Mouse (Mus musculus) embryonic facial prominence, embryonic 11.5 days (tissue): ENCODE results near the gene Vtn. TPM values are rescaled to one million over a fixed set of nuclear protein-coding genes. Genes with fewer than 3 reads are reported as not detected.

ENCODE experiments used
- ATAC-seq: fragments of 200-750 bp; cut with Nextera tagmentation; replicated peaks from 2 replicates; pipeline ENCODE4 v1.8.0; 2017; ENCODE audit warnings: low read depth; ENCODE audit not compliant: insufficient number of reproducible peaks, low FRiP score, low TSS enrichment
- DNase-seq: peaks from one replicate; pipeline ENCODE4 v3.0.0-alpha.2; 2015; ENCODE audit warnings: low spot score
- H3K27ac ChIP-seq: fragments of 300-500 bp; sonication (generic); replicated peaks from 2 replicates; pipeline ENCODE4 v1.5.1; 2014; ENCODE audit warnings: mild to moderate bottlenecking, low read depth, low read length, control low read depth
- H3K27me3 ChIP-seq: fragments of 300-500 bp; sonication (generic); 2 replicates; pipeline ENCODE4 v1.6.1; 2014; ENCODE audit warnings: mild to moderate bottlenecking, low read length, moderate library complexity, mixed read lengths; ENCODE audit not compliant: control insufficient read depth, insufficient read depth
- H3K36me3 ChIP-seq: fragments of 300-500 bp; sonication (generic); replicated peaks from 2 replicates; pipeline ENCODE4 v1.6.1; 2014; ENCODE audit warnings: low read depth, mild to moderate bottlenecking, low read length, moderate library complexity, mixed read lengths; ENCODE audit not compliant: control insufficient read depth, insufficient read depth
- H3K4me1 ChIP-seq: fragments of 300-500 bp; sonication (generic); 2 replicates; pipeline ENCODE4 v1.6.1; 2014; ENCODE audit warnings: low read length, mixed read lengths; ENCODE audit not compliant: control insufficient read depth, insufficient read depth
- H3K4me2 ChIP-seq: fragments of 300-500 bp; sonication (generic); 2 replicates; pipeline ENCODE4 v1.6.1; 2014; ENCODE audit warnings: low read depth, mild to moderate bottlenecking, control low read depth, low read length, moderate library complexity
- H3K4me3 ChIP-seq: fragments of 300-500 bp; sonication (generic); 2 replicates; pipeline ENCODE4 v1.5.1; 2014; ENCODE audit warnings: low read depth, low read length, control low read depth
- H3K9ac ChIP-seq: fragments of 300-500 bp; sonication (generic); replicated peaks from 2 replicates; pipeline ENCODE4 v1.6.1; 2014; ENCODE audit warnings: mild to moderate bottlenecking, control low read depth, low read length
- H3K9me3 ChIP-seq: fragments of 300-500 bp; sonication (generic); replicated peaks from 2 replicates; pipeline ENCODE4 v1.6.1; 2016; ENCODE audit warnings: mild to moderate bottlenecking, low read length, inconsistent platforms, mixed read lengths; ENCODE audit not compliant: control insufficient read depth
- WGBS: fragments of 180-500 bp; shearing (Covaris S2); extraction: QIAGEN DNeasy Blood & Tissue Kit; methylation state at CpG from one replicate; pipeline ENCODE4 v1.1.7; 2014; 5-methylcytosine and 5-hydroxymethylcytosine counted together
- polyA plus RNA-seq: library from polyadenylated mRNA; unstranded; fragments of >200 nt; fragmentation: Nextera tagmentation; extraction: Ambion mirVana; gene quantifications from 2 replicates; pipeline ENCODE4 v1.2.1, GENCODE M21; 2014

Gene Vtn
- polyA plus RNA-seq, 1 experiment from 2014 or later = 30.4 TPM

GRCm38 (mm10) chr11:78515549-78516325 lies 16.8 kb downstream of the Vtn start:
- H3K36me3 ChIP-seq = peaks cover 10% of the 10 kb centered on the region
- no peak for DNase-seq
- H3K4me3 ChIP-seq = no peak overlapping the region
- no peaks in the 10 kb centered on the region; the same call in 1 of the 2 replicates for H3K4me1 ChIP-seq
- ATAC-seq = no peak
- WGBS = 65% methylated on average over 2 of the region's 2 CpGs
- H3K4me2 ChIP-seq = no peak overlapping the region
- H3K9me3 ChIP-seq = no peaks in the 10 kb centered on the region
- no peaks in the 10 kb centered on the region for H3K27me3 ChIP-seq
- no peak overlapping the region for H3K27ac ChIP-seq
- no peak overlapping the region for H3K9ac ChIP-seq

- Histone ChIP-seq H3K27me3 (no peaks in the 10 kb centered on the region), H3K4me1 (no peaks in the 10 kb centered on the region), H3K4me3 (no peak overlapping the region), H3K9ac (no peak overlapping the region), H3K9me3 (no peaks in the 10 kb centered on the region), H3K4me2 (no peak overlapping the region), H3K27ac (no peak overlapping the region), H3K36me3 (peaks cover 15% of the 10 kb centered on the region)
- 94% methylated on average over 10 of the region's 10 CpGs for WGBS
- ATAC-seq (no peak), DNase-seq (no peak)
These were observed 20.0 kb downstream of the Vtn start for GRCm38 (mm10) chr11:78518931-78519330.

GRCm38 (mm10) chr11:78521880-78522279 lies 23.0 kb downstream of the Vtn start:
- no peaks in the 10 kb centered on the region for H3K27me3 ChIP-seq
- no peaks in the 10 kb centered on the region for H3K9me3 ChIP-seq
- ATAC-seq (no peak), DNase-seq (no peak)
- WGBS = 89% methylated on average over 3 of the region's 3 CpGs
- no peak overlapping the region for H3K27ac ChIP-seq
- no peak overlapping the region for H3K9ac ChIP-seq
- H3K4me1 ChIP-seq = no peaks in the 10 kb centered on the region
- H3K4me2 ChIP-seq = no peak overlapping the region
- H3K36me3 ChIP-seq = peaks cover 19% of the 10 kb centered on the region
- H3K4me3 ChIP-seq = no peak overlapping the region

GRCm38 (mm10) chr11:78522481-78522997 lies 23.6 kb downstream of the Vtn start:
- peaks cover 19% of the 10 kb centered on the region for H3K36me3 ChIP-seq

GRCm38 (mm10) chr11:78523241-78523955 lies 24.5 kb downstream of the Vtn start:
- Histone ChIP-seq H3K4me3 (no peak overlapping the region), H3K36me3 (peaks cover 25% of the 10 kb centered on the region), H3K4me1 (no peaks in the 10 kb centered on the region), H3K27me3 (no peaks in the 10 kb centered on the region), H3K9me3 (no peaks in the 10 kb centered on the region), H3K4me2 (no peak overlapping the region), H3K27ac (no peak overlapping the region), H3K9ac (no peak overlapping the region)
- DNase-seq (no peak), ATAC-seq (no peak)
- 81% methylated on average over 9 of the region's 9 CpGs for WGBS

More at GRCm38 (mm10) chr11:78522481-78522997, 23.6 kb downstream of the Vtn start:
- Histone ChIP-seq H3K9me3 (no peaks in the 10 kb centered on the region), H3K27ac (no peak overlapping the region), H3K4me3 (no peak overlapping the region), H3K9ac (no peak overlapping the region), H3K4me2 (no peak overlapping the region), H3K27me3 (no peaks in the 10 kb centered on the region), H3K4me1 (no peaks in the 10 kb centered on the region)
- DNase-seq (no peak), ATAC-seq (no peak)
- WGBS = 89% methylated on average over 1 of the region's 1 CpGs

GRCm38 (mm10) chr11:78524838-78525237 lies 25.9 kb downstream of the Vtn start:
- Histone ChIP-seq H3K36me3 (peaks cover 23% of the 10 kb centered on the region), H3K4me3 (no peak overlapping the region), H3K9ac (no peak overlapping the region), H3K4me2 (no peak overlapping the region), H3K4me1 (no peaks in the 10 kb centered on the region), H3K9me3 (no peaks in the 10 kb centered on the region), H3K27me3 (no peaks in the 10 kb centered on the region), H3K27ac (no peak overlapping the region)
- DNase-seq (no peak), ATAC-seq (no peak)
- 90% methylated on average over 2 of the region's 2 CpGs for WGBS

GRCm38 (mm10) chr11:78528714-78529113 lies 29.8 kb downstream of the Vtn start:
- peaks cover 17% of the 10 kb centered on the region for H3K36me3 ChIP-seq
- DNase-seq = no peak
- WGBS = 87% methylated on average over 9 of the region's 9 CpGs

GRCm38 (mm10) chr11:78530001-78530400 lies 31.1 kb downstream of the Vtn start:
- H3K9me3 ChIP-seq = no peaks in the 10 kb centered on the region
- no peaks in the 10 kb centered on the region for H3K4me1 ChIP-seq
- ATAC-seq (no peak), DNase-seq (no peak)
- H3K9ac ChIP-seq = no peak overlapping the region
- H3K27me3 ChIP-seq = no peaks in the 10 kb centered on the region
- 88% methylated on average over 12 of the region's 12 CpGs for WGBS
- peaks cover 15% of the 10 kb centered on the region for H3K36me3 ChIP-seq
- H3K27ac ChIP-seq = no peak overlapping the region
- no peak overlapping the region for H3K4me3 ChIP-seq
- H3K4me2 ChIP-seq = no peak overlapping the region

More at GRCm38 (mm10) chr11:78528714-78529113, 29.8 kb downstream of the Vtn start:
- no peak for ATAC-seq
- no peaks in the 10 kb centered on the region for H3K9me3 ChIP-seq
- no peak overlapping the region for H3K4me3 ChIP-seq
- no peak overlapping the region for H3K27ac ChIP-seq
- no peak overlapping the region for H3K9ac ChIP-seq
- H3K27me3 ChIP-seq = no peaks in the 10 kb centered on the region
- H3K4me1 ChIP-seq = no peaks in the 10 kb centered on the region
- H3K4me2 ChIP-seq = no peak overlapping the region
